Mouse (Mus musculus) liver, postnatal 0 days (tissue): Measurements from ENCODE around the gene Sclt1. TPM values are rescaled to one million over a fixed set of nuclear protein-coding genes. Genes with fewer than 3 reads are reported as not detected.

ENCODE experiments used
- ATAC-seq: fragments of 200-750 bp; cut with Nextera tagmentation; 2 replicates; pipeline ENCODE4 v1.8.0; 2017; ENCODE audit warnings: mild to moderate bottlenecking, moderate library complexity
- DNase-seq: peaks from one replicate; pipeline ENCODE4 v3.0.0-alpha.2; 2016
- H3K27ac ChIP-seq: fragments of 300-500 bp; sonication (generic); 2 replicates; pipeline ENCODE4 v1.5.1; 2014; ENCODE audit warnings: antibody characterized with exemption, moderate library complexity, mild to moderate bottlenecking, low read depth
- H3K27me3 ChIP-seq: fragments of 300-500 bp; sonication (generic); 2 replicates; pipeline ENCODE4 v1.6.1; 2014; ENCODE audit warnings: low read length, control low read depth, mixed read lengths; ENCODE audit not compliant: insufficient read depth
- H3K36me3 ChIP-seq: fragments of 300-500 bp; sonication (generic); replicated peaks from 2 replicates; pipeline ENCODE4 v1.6.1; 2014; ENCODE audit warnings: mild to moderate bottlenecking, control low read depth, low read length, moderate library complexity, mixed read lengths; ENCODE audit not compliant: insufficient read depth
- H3K4me1 ChIP-seq: fragments of 300-500 bp; sonication (generic); 2 replicates; pipeline ENCODE4 v1.6.1; 2014; ENCODE audit warnings: antibody characterized with exemption, mild to moderate bottlenecking, control low read depth; ENCODE audit not compliant: insufficient read depth
- H3K4me2 ChIP-seq: fragments of 300-500 bp; sonication (generic); 2 replicates; pipeline ENCODE4 v1.6.1; 2014; ENCODE audit warnings: low read depth, mild to moderate bottlenecking, low read length, moderate library complexity, mixed read lengths
- H3K4me3 ChIP-seq: fragments of 300-500 bp; sonication (generic); 2 replicates; pipeline ENCODE4 v1.5.1; 2014; ENCODE audit warnings: low read depth, low read length
- H3K9ac ChIP-seq: fragments of 300-500 bp; sonication (generic); replicated peaks from 2 replicates; pipeline ENCODE4 v1.6.1; 2014; ENCODE audit warnings: mild to moderate bottlenecking, moderate library complexity
- H3K9me3 ChIP-seq: fragments of 300-500 bp; sonication (generic); 2 replicates; pipeline ENCODE4 v1.6.1; 2016; ENCODE audit warnings: mild to moderate bottlenecking, control low read depth, low read length, mixed read lengths
- CTCF ChIP-seq: sonication (generic); IDR thresholded peaks from 2 replicates; pipeline ENCODE4 v1.5.1; 2016; ENCODE audit warnings: antibody characterized with exemption, low read depth
- EP300 ChIP-seq: IDR thresholded peaks from 2 replicates; pipeline ENCODE4 v1.6.1; 2016; ENCODE audit warnings: antibody characterized with exemption, low read depth, mild to moderate bottlenecking
- WGBS: fragments of 180-500 bp; shearing (Covaris S2); extraction: QIAGEN DNeasy Blood & Tissue Kit; methylation state at CpG from one replicate; pipeline ENCODE4 v1.1.7; 2014; ENCODE audit not compliant: insufficient replicate concordance; 5-methylcytosine and 5-hydroxymethylcytosine counted together
- polyA plus RNA-seq: library from polyadenylated mRNA; unstranded; fragments of >200 nt; fragmentation: Nextera tagmentation; extraction: Ambion mirVana; gene quantifications from 2 replicates; pipeline ENCODE4 v1.2.1, GENCODE M21; 2015

Gene Sclt1
- polyA plus RNA-seq = 5.0 and 5.4 TPM in 2 replicates

GRCm38 (mm10) chr3:41742278-41742934 lies at the start of gene Sclt1, which contains the start of gene D3Ertd751e:
Gene Sclt1 (minus strand): TSS chr3:41742514.
Gene D3Ertd751e (plus strand): TSS chr3:41742611.
- H3K27me3 ChIP-seq = no peaks in the 10 kb centered on the region
- no peaks in the 10 kb centered on the region for H3K9me3 ChIP-seq
- H3K4me3 ChIP-seq = peak within 1 kb of the TSS; percentile 87
- H3K27ac ChIP-seq = peak within 1 kb of the TSS; percentile 95
- H3K4me2 ChIP-seq = peak within 1 kb of the TSS; percentile 90
- DNase-seq (peak; percentile 97), ATAC-seq (peak; percentile 100)
- no peak for TF ChIP-seq CTCF
- TF ChIP-seq EP300 = no peak
- no peaks in the 10 kb centered on the region for H3K36me3 ChIP-seq
- peak within 1 kb of the TSS; percentile 84 for H3K9ac ChIP-seq
- 0% methylated on average over 64 of the region's 66 CpGs for WGBS
- peaks cover 10% of the 10 kb centered on the region for H3K4me1 ChIP-seq

- Histone ChIP-seq H3K27ac (no peak overlapping the region), H3K4me2 (no peak overlapping the region), H3K4me1 (no peaks in the 10 kb centered on the region), H3K9me3 (no peaks in the 10 kb centered on the region), H3K36me3 (peaks cover 2% of the 10 kb centered on the region; the same call in 1 of the 2 replicates), H3K9ac (no peak overlapping the region), H3K27me3 (no peaks in the 10 kb centered on the region), H3K4me3 (no peak overlapping the region)
- WGBS = 77% methylated on average over 3 of the region's 3 CpGs
- DNase-seq = no peak
- no peak for ATAC-seq
- no peak for TF ChIP-seq CTCF
- no peak for TF ChIP-seq EP300
Observed at GRCm38 (mm10) chr3:41762091-41762490, 19.8 kb upstream of the Sclt1 start.

DNA sequence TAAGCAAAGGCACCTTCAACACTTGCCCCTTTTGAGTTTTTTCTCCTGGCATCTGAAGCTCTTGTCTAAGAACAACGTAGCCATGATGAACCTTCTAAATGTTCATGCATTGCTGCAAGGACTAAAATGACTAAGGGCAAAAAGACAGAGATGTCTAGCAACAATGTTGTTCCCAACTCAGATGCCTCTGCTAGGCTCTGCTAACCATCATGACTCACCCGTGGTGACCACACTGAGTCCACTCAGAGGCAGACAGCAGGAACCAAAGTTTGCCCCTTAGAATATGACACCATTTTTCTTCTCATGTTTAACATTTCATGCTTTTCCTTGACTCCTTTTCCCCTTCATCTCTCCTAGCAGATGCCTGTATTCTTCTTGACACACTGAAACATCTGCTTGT lies 12.2 kb upstream of the Sclt1 start:
- no peak overlapping the region for H3K4me3 ChIP-seq
- TF ChIP-seq EP300 (no peak), CTCF (no peak)
- WGBS = 62% methylated on average over 2 of the region's 2 CpGs
- DNase-seq = no peak
- H3K4me2 ChIP-seq = no peak overlapping the region
- H3K27me3 ChIP-seq = no peaks in the 10 kb centered on the region
- peaks cover 2% of the 10 kb centered on the region; the same call in 1 of the 2 replicates for H3K36me3 ChIP-seq
- H3K9me3 ChIP-seq = no peaks in the 10 kb centered on the region
- ATAC-seq = no peak
- H3K27ac ChIP-seq = no peak overlapping the region
- H3K9ac ChIP-seq = no peak overlapping the region
- no peaks in the 10 kb centered on the region for H3K4me1 ChIP-seq

GRCm38 (mm10) chr3:41743436-41743835 lies 1.1 kb upstream of the Sclt1 start:
- TF ChIP-seq EP300 (no peak), CTCF (peak; percentile 52)
- DNase-seq = no peak
- no peaks in the 10 kb centered on the region for H3K27me3 ChIP-seq
- H3K4me1 ChIP-seq = peaks cover 10% of the 10 kb centered on the region
- 0 out of 2 replicates have a peak overlapping the region, but pooled peaks have one; percentile 95 for H3K27ac ChIP-seq
- WGBS = 41% methylated on average over 6 of the region's 6 CpGs
- no peaks in the 10 kb centered on the region for H3K9me3 ChIP-seq
- H3K4me2 ChIP-seq = peak overlapping the region; percentile 90
- no peak overlapping the region for H3K9ac ChIP-seq
- ATAC-seq = no peak
- H3K4me3 ChIP-seq = 0 out of 2 replicates have a peak overlapping the region, but pooled peaks have one; percentile 87
- no peaks in the 10 kb centered on the region for H3K36me3 ChIP-seq

DNA sequence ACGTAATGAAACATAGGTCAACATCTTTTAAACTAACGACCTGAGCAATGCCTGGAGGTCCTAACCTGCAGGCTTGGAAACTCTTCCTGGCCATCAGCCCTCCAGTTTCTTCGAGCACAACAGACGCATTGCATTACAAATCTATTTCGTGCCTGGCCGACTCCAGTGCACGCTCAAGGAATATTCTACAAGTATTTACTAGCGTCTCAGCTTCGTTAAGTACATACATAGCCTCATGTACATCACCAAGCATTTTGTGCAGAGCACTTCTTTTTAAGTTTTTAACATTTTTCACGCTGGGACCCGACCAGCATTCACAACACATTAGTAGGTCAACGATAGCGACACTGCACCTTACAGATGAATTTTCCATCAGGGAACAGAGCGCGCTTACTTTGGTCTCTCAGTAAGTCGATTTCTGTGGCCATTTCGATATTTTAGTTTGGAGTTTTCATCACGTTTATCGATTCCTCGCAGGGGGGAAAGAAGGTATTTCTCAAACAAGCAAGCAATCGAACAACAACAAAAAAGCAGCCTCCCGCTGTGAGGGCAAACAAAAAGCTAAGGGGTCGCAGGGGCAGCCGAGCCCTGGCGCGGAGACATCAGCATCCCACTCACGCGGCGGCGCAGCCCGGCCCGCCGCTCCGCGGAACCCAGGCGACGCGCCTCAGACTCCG lies 575 bp downstream of the Sclt1 start:
- Histone ChIP-seq H3K27me3 (no peaks in the 10 kb centered on the region), H3K27ac (peak overlapping the region; percentile 95), H3K4me3 (peak overlapping the region; percentile 87), H3K4me1 (peaks cover 10% of the 10 kb centered on the region), H3K4me2 (peak overlapping the region; percentile 90), H3K36me3 (no peaks in the 10 kb centered on the region), H3K9ac (peak overlapping the region; percentile 84), H3K9me3 (no peaks in the 10 kb centered on the region)
- TF ChIP-seq EP300 (0 out of 2 replicates have a peak, but pooled peaks have one; percentile 15), CTCF (no peak)
- ATAC-seq = peak; percentile 1; the same call in 1 of the 2 replicates
- WGBS = under 1% methylated on average over 39 of the region's 39 CpGs
- peak; percentile 14 for DNase-seq

GRCm38 (mm10) chr3:41695681-41696080 lies 46.6 kb downstream of the Sclt1 start:
- 72% methylated on average over 1 of the region's 1 CpGs for WGBS
- H3K4me1 ChIP-seq = no peaks in the 10 kb centered on the region
- no peak overlapping the region for H3K27ac ChIP-seq
- H3K36me3 ChIP-seq = no peaks in the 10 kb centered on the region
- TF ChIP-seq EP300 (no peak), CTCF (no peak)
- no peaks in the 10 kb centered on the region for H3K27me3 ChIP-seq
- no peaks in the 10 kb centered on the region for H3K9me3 ChIP-seq
- DNase-seq (no peak), ATAC-seq (no peak)
- H3K4me2 ChIP-seq = no peak overlapping the region
- H3K9ac ChIP-seq = no peak overlapping the region
- H3K4me3 ChIP-seq = no peak overlapping the region
